Mouse (Mus musculus): Measurements from ENCODE around the gene Gstp1.

DNA sequence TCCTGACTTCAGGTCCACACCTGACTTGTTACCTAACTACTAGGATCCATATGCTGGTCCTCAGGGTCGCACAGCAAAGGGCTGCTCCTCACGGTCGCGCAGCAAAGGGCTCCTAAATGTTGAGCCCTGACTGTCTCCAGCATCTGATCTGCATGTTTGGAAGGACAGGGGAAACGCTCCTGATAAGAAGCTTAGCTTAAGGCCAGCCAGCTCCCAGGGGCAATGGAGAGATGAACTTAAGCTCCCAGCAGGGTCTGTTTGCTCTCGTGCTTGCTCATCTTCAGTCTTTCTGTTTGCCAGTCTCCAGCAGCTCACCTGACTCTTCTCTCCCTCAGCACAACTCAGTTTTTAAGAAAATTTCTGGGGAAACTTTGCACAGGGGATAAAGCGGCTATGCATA is 5.1 kb downstream of the Gstp1 start:
- no peak for TF ChIP-seq CTCF (IDR thresholded peaks at IDR 0.05; ENCODE audit: low read depth)
- TF ChIP-seq EP300 (IDR thresholded peaks at IDR 0.05; ENCODE audit: low read depth) = no peak

Measured in heart, postnatal 0 days (tissue).